Mouse (Mus musculus): ENCODE measurements at regions not wholly inside any gene's neighbourhood (a gene's known extent, or its start where the extent isn't known, plus 50 kb on each side); places are given as distances from the start of the nearest gene placed in this dataset.

GRCm38 (mm10) chr2:79510485-79511094, 54.0 kb upstream of the Cerkl start:
- DNase-seq = no peak

- DNase-seq = no peak
These were observed 54.5 kb upstream of the Cerkl start for GRCm38 (mm10) chr2:79511108-79511507.

GRCm38 (mm10) chr2:79511676-79512323, 55.2 kb upstream of the Cerkl start:
- peak; percentile 61 for DNase-seq

GRCm38 (mm10) chr2:79512374-79512773, 55.8 kb upstream of the Cerkl start:
- DNase-seq = no peak

GRCm38 (mm10) chr2:79513726-79514125, 57.1 kb upstream of the Cerkl start:
- DNase-seq = no peak

GRCm38 (mm10) chr2:79518046-79518750, 61.6 kb upstream of the Cerkl start:
- DNase-seq = no peak

- DNase-seq = no peak
These were observed 63.3 kb upstream of the Cerkl start for GRCm38 (mm10) chr2:79519799-79520449.

- no peak for DNase-seq
These were observed 66.9 kb upstream of the Cerkl start for GRCm38 (mm10) chr2:79523441-79523840.

GRCm38 (mm10) chr2:79527529-79527928, 70.9 kb upstream of the Cerkl start:
- DNase-seq = no peak

- no peak for DNase-seq
These were observed 71.9 kb upstream of the Cerkl start for GRCm38 (mm10) chr2:79528347-79528990.

GRCm38 (mm10) chr2:79529185-79529584, 72.6 kb upstream of the Cerkl start:
- no peak for DNase-seq

- DNase-seq = no peak
These were observed 76.1 kb upstream of the Cerkl start for GRCm38 (mm10) chr2:79532610-79533160.

GRCm38 (mm10) chr2:79537126-79537875, 80.7 kb upstream of the Cerkl start:
- no peak for DNase-seq

GRCm38 (mm10) chr2:79540384-79540783, 83.8 kb upstream of the Cerkl start:
- DNase-seq = no peak

- peak; percentile 26 for DNase-seq
These were observed 85.8 kb upstream of the Cerkl start for GRCm38 (mm10) chr2:79542191-79542980.

GRCm38 (mm10) chr2:79543456-79543855, 86.9 kb upstream of the Cerkl start:
- DNase-seq = no peak

GRCm38 (mm10) chr2:79543948-79544792, 87.6 kb upstream of the Cerkl start:
- no peak for DNase-seq

GRCm38 (mm10) chr2:79544793-79545260, 88.2 kb upstream of the Cerkl start:
- DNase-seq = no peak

- DNase-seq = no peak
These were observed 88.9 kb upstream of the Itprid2 start for GRCm38 (mm10) chr2:79546206-79546605.

GRCm38 (mm10) chr2:79547284-79547683, 87.9 kb upstream of the Itprid2 start:
- no peak for DNase-seq
